Mouse (Mus musculus): ENCODE measurements around the gene Gpr171.

GRCm38 (mm10) chr3:59060131-59060530 is 41.5 kb downstream of the Gpr171 start:
- no peak for TF ChIP-seq CTCF (IDR thresholded peaks at IDR 0.05; ENCODE audit: low read depth, low read length)
- TF ChIP-seq TAL1 (conservative IDR thresholded peaks at IDR 0.05; ENCODE audit: low read depth, low read length), result no peak
- TF ChIP-seq POLR2AphosphoS5 (IDR thresholded peaks at IDR 0.05; ENCODE audit: insufficient replicate concordance, low read depth, low read length), result no peak
